Mouse (Mus musculus) activated CD4-positive, CD25-positive, alpha-beta regulatory T cell (primary cell): ENCODE measurements around the gene Gm10220. TPM values are rescaled to one million over a fixed set of nuclear protein-coding genes. Genes with fewer than 3 reads are reported as not detected.

Source experiments
- polyA plus RNA-seq, 2 experiments: library from polyadenylated mRNA; unstranded; fragments of 100-300 nt; shearing (Covaris generic); gene quantifications; one replicate each; pipeline ENCODE4 v1.2.1; 2017

Gene Gm10220
- polyA plus RNA-seq, result not detected

DNA sequence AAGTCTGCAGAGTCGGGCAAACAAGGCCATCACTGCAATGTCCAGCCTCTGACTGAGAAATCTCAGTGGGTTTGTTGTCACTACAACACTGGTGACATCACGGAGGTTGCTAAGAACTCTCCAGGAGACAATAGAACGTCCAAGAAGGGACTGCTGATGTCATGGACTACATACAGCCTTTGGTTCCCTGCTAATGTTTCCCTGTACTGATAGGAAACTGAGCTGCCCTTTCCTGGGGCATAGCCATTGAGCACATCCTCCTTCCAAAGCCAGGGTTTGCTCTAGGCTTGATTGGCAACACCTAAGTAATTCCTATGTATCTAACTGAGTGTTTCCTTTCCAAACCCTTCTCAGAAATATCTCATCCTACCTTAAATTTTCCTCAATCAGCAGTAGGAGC lies at the start of gene Gm10220:
Gm10220 (minus strand) TSS at position 101 of the 400 bp plus-strand sequence.

DNA sequence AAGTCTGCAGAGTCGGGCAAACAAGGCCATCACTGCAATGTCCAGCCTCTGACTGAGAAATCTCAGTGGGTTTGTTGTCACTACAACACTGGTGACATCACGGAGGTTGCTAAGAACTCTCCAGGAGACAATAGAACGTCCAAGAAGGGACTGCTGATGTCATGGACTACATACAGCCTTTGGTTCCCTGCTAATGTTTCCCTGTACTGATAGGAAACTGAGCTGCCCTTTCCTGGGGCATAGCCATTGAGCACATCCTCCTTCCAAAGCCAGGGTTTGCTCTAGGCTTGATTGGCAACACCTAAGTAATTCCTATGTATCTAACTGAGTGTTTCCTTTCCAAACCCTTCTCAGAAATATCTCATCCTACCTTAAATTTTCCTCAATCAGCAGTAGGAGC lies 16.0 kb downstream of the Gm10220 start, which contains the start of gene 5031410I06Rik:
5031410I06Rik (minus strand) TSS at position 101 of the 400 bp plus-strand sequence.

DNA sequence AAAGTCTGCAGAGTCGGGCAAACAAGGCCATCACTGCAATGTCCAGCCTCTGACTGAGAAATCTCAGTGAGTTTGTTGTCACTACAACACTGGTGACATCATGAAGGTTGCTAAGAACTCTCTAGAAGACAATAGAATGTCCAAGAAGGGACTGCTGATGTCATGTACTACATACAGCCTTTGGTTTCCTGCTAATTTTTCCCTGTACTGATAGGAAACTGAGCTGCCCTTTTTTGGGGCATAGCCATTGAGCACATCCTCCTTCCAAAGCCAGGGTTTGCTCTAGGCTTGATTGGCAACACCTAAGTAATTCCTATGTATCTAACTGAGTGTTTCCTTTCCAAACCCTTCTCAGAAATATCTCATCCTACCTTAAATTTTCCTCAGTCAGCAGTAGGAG lies 32.0 kb downstream of the Gm10220 start, which contains the start of gene Gm10471:
Gm10471 (minus strand) TSS at position 101 of the 400 bp plus-strand sequence.

Other genes with a start within 250 kb of the Gm10220 start
- under 1 TPM in 1 of 2 experiments, not detected in 1; 0.17 TPM for gene Gm21663, start 179.0 kb downstream of the Gm10220 start, polyA plus RNA-seq
- gene Gm21671, start 167.0 kb downstream of the Gm10220 start, polyA plus RNA-seq, result not detected
- gene Gm21680, start 148.8 kb downstream of the Gm10220 start, polyA plus RNA-seq, result not detected
- not detected for gene Gm21698, start 132.8 kb downstream of the Gm10220 start, polyA plus RNA-seq
- gene Gm1979, start 116.6 kb downstream of the Gm10220 start, polyA plus RNA-seq, result not detected
- under 1 TPM in 1 of 2 experiments, not detected in 1; 0.20 TPM for gene Gm5862, start 98.5 kb downstream of the Gm10220 start, polyA plus RNA-seq
- not detected for gene Speer4a, start 81.9 kb downstream of the Gm10220 start, polyA plus RNA-seq
- gene Gm7347, start 62.8 kb downstream of the Gm10220 start, polyA plus RNA-seq, result not detected
- gene Gm10471, start 32.1 kb downstream of the Gm10220 start, polyA plus RNA-seq, result under 1 TPM in 1 of 2 experiments, not detected in 1; 0.10 TPM
- gene 5031410I06Rik, start 16.1 kb downstream of the Gm10220 start, polyA plus RNA-seq, result not detected
- gene Gm7361, start 136.3 kb upstream of the Gm10220 start, polyA plus RNA-seq, result not detected